Mouse (Mus musculus) neural tube, embryonic 10.5 days (tissue): ENCODE measurements at regions not wholly inside any gene's neighbourhood (a gene's known extent, or its start where the extent isn't known, plus 50 kb on each side); places are given as distances from the start of the nearest gene placed in this dataset.
"Not testable (repeated sequence)": the region's sequence is repeated elsewhere in the genome, so short reads cannot be mapped to it uniquely, and the experiment has no call there.

Experiments used
- DNase-seq: peaks from one replicate; pipeline ENCODE4 v3.0.0-alpha.2; 2017; ENCODE audit warnings: low spot score; ENCODE audit errors: extremely low spot score

GRCm38 (mm10) chr17:69563165-69563564, 124.0 kb downstream of the Akain1 start:
- DNase-seq: peak; percentile 43

- not testable (repeated sequence) for DNase-seq
These were observed 132.0 kb downstream of the Akain1 start for GRCm38 (mm10) chr17:69571070-69571669.

- DNase-seq: no peak
These were observed 151.4 kb downstream of the Akain1 start for GRCm38 (mm10) chr17:69590553-69590952.

GRCm38 (mm10) chr17:69597773-69598295, 158.7 kb downstream of the Akain1 start:
- DNase-seq: no peak

GRCm38 (mm10) chr17:69598461-69598860, 159.3 kb downstream of the Akain1 start:
- no peak for DNase-seq

- no peak for DNase-seq
These were observed 164.5 kb downstream of the Akain1 start for GRCm38 (mm10) chr17:69603596-69603995.

- no peak for DNase-seq
These were observed 165.6 kb downstream of the Akain1 start for GRCm38 (mm10) chr17:69604698-69605097.

GRCm38 (mm10) chr17:69605458-69605857, 166.3 kb downstream of the Akain1 start:
- DNase-seq: no peak

- DNase-seq: no peak
These were observed 192.3 kb downstream of the Akain1 start for GRCm38 (mm10) chr17:69631411-69631810.

- not testable (repeated sequence) for DNase-seq
These were observed 211.4 kb downstream of the Akain1 start for GRCm38 (mm10) chr17:69650496-69650895.

- DNase-seq: no peak
These were observed 215.5 kb downstream of the Akain1 start for GRCm38 (mm10) chr17:69654586-69654985.

- no peak for DNase-seq
These were observed 233.4 kb downstream of the Akain1 start for GRCm38 (mm10) chr17:69672530-69672929.

- DNase-seq: no peak
These were observed 244.0 kb downstream of the Akain1 start for GRCm38 (mm10) chr17:69683091-69683490.

GRCm38 (mm10) chr17:69685625-69686257, 246.6 kb downstream of the Akain1 start:
- DNase-seq: no peak

GRCm38 (mm10) chr17:69686383-69686782, 247.3 kb downstream of the Akain1 start:
- no peak for DNase-seq

GRCm38 (mm10) chr17:69695341-69695740, 256.2 kb downstream of the Akain1 start:
- DNase-seq: no peak

- no peak for DNase-seq
These were observed 241.5 kb upstream of the Dlgap1 start for GRCm38 (mm10) chr17:69727325-69727724.

GRCm38 (mm10) chr17:69732981-69733380, 235.9 kb upstream of the Dlgap1 start:
- DNase-seq: no peak

- DNase-seq: no peak
These were observed 232.3 kb upstream of the Dlgap1 start for GRCm38 (mm10) chr17:69736379-69737096.

GRCm38 (mm10) chr17:69769002-69769421, 199.9 kb upstream of the Dlgap1 start:
- DNase-seq: no peak

GRCm38 (mm10) chr17:69770046-69770445, 198.8 kb upstream of the Dlgap1 start:
- no peak for DNase-seq

- DNase-seq: no peak
These were observed 187.7 kb upstream of the Dlgap1 start for GRCm38 (mm10) chr17:69781201-69781600.
